Mouse (Mus musculus) ES-E14 (cell line): ENCODE measurements at regions not wholly inside any gene's neighbourhood (a gene's known extent, or its start where the extent isn't known, plus 50 kb on each side); places are given as distances from the start of the nearest gene placed in this dataset.

Source experiments
- CHD2 ChIP-seq: IDR thresholded peaks from 2 replicates; pipeline ENCODE4 v1.6.1; 2014; ENCODE audit warnings: mild to moderate bottlenecking, low read depth, low read length, inconsistent platforms
- HCFC1 ChIP-seq: IDR thresholded peaks from 2 replicates; pipeline ENCODE4 v1.6.1; 2012; ENCODE audit warnings: low read length, inconsistent platforms, borderline replicate concordance; ENCODE audit not compliant: insufficient read depth
- ZNF384 ChIP-seq: IDR thresholded peaks from 2 replicates; pipeline ENCODE4 v1.6.1; 2012; ENCODE audit warnings: low read depth, low read length, inconsistent platforms

DNA sequence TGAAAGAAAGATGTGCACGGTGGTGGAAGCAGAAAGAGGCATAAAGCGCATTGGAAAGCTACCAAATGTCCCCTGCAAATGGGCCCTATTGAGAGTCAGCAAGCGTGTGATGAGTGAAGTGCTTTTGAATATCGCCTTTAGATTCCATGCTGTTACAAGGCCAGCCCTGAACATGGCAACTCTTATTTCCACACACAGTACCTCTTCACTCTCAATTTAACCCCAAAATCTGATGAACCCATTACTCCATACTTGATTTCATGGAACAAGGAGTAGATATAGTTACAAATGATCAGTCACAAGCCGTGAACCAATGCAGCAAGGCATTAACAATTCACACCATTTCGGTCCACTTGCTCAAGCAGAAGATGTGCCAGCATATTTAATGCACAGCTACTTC is 71.1 kb upstream of the Dnajc24 start:
- TF ChIP-seq HCFC1 (no peak), ZNF384 (no peak), CHD2 (no peak)
